Mouse (Mus musculus): ENCODE results near the gene Atp8a2.

Atp8a2 gene

DNA sequence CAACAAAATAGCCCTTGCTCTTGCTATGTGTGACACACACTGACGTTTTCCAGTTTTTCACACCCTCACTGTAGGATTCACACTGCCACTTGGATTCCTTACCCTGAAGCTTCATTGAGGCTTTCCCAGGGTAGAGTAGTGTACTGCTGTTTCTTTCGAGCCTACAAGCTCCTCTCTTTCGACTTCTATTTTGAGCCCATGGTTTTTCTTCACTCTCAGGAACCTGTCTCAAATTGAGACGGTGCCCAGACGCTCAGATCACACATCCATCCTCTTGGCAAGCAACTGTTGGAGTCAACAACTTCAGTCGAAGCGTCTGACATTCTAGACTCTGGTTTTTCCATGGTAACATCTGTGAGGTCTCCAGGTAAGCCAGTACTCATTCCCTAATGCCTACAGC is at the start of gene Atp8a2:
Gene Atp8a2, minus strand, starts transcription at position 296 of the 400 bp plus-strand sequence.
- DNase-seq (ENCODE audit: low spot score): no peak

DNA sequence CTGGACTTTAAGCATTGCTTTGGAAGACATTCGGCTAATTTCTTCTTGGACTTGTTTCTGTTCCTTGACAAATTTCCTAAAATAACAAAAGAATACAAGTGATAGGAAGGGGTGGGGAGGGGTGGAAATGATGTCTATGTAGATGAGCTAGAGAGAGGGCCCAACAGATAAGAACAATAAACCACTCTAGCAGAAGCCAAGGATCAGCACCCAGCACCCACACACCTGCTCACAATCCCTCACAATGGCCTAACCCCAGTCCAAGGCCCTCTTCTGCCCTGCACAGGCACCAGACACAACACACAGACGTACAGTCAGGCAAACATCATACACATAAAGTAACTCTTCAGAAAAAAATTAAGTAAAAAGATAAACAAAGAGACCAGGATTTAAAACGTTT is 41.6 kb upstream of the Atp8a2 start:
- DNase-seq (ENCODE audit: low spot score): no peak

DNA sequence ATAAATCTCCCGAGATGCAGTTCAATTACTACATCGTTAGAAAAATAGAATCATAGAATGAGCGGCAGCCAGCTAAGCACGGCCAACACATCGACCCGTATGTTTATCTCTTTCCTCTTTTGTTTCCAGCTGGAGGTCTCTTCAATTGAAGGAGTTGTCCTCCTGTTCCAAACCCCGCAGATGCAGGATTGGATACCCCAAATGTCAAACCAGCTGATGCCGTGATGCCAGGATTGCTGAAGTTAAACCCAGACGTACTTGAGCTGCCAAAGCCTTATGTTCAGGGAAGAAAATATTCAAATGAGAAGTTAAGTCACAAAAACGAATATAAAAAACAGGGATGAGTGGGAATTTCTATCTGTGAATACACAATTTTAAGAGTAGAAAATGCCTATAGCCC is 22.9 kb upstream of the Atp8a2 start:
- DNase-seq (ENCODE audit: low spot score): no peak

DNA sequence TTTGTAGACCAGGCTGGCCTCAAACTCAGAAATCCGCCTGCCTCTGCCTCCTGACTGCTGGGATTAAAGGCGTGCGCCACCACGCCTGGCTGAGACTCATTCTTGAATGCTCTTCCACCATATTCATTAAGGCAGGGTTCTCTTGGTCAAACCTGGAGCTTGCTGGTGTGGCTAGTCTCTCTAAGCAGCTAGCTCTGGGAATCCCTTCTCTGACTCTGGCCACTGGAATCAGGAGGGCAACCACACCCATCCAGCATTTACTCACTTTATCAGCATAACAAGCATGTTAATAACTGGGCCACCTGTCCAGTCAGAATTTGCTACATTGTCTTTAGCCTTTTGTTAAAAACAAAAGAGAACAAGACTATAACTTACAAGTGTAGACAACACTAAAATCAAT is 20.6 kb upstream of the Atp8a2 start:
- DNase-seq (ENCODE audit: low spot score): no peak

GRCm38 (mm10) chr14:60216125-60216524 is 19.1 kb upstream of the Atp8a2 start:
- DNase-seq (ENCODE audit: low spot score): no peak

GRCm38 (mm10) chr14:60215000-60215399 is 18.0 kb upstream of the Atp8a2 start:
- DNase-seq (ENCODE audit: low spot score): no peak

GRCm38 (mm10) chr14:60214040-60214439 is 17.1 kb upstream of the Atp8a2 start:
- no peak for DNase-seq (ENCODE audit: low spot score)

- DNase-seq (ENCODE audit: low spot score): no peak
These were observed 12.2 kb upstream of the Atp8a2 start for GRCm38 (mm10) chr14:60209166-60209565.

DNA sequence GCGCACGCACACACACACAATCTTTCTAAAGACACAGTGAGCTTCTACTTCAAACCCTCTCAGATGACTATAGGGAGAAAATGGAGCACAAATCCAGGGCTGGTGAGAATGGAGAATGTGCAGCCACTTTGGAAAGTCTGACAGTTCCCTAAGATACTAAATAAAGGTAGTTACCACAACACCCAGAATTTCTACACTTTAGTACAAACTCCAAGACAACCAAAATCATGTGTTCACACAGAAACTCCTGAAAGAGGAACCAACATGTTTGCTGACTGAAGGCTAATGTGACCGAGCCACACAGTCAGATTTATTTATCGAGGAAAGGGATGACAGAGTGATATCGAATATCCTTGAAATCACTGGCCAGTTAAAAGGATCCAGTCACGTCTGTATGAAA is 8.0 kb upstream of the Atp8a2 start:
- DNase-seq (ENCODE audit: low spot score): no peak

DNA sequence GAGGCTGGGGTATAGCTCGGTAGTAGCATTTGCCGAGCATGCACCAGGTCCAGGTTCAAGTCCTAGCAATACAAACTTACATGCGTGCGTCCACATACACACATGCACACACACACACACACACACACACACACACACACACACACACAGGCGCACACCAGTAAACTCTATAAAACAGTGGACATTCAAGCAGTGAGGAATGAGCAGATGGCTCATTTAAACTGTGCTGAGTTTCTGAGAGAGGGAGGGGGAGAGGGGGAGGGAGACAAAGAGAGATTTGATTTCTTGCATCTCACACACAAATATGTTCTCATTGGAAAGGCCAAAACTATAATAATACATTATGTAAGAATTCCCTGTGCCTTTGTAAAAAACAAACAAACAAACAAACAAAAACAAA is 980 bp downstream of the Atp8a2 start:
- DNase-seq (ENCODE audit: low spot score): no peak

- no peak for DNase-seq (ENCODE audit: low spot score)
These were observed 2.4 kb downstream of the Atp8a2 start for GRCm38 (mm10) chr14:60194606-60195005.

- no peak for DNase-seq (ENCODE audit: low spot score)
These were observed 7.2 kb downstream of the Atp8a2 start for GRCm38 (mm10) chr14:60189771-60190170.

GRCm38 (mm10) chr14:60188201-60188825 is 8.7 kb downstream of the Atp8a2 start:
- DNase-seq (ENCODE audit: low spot score): peak; percentile 44

DNA sequence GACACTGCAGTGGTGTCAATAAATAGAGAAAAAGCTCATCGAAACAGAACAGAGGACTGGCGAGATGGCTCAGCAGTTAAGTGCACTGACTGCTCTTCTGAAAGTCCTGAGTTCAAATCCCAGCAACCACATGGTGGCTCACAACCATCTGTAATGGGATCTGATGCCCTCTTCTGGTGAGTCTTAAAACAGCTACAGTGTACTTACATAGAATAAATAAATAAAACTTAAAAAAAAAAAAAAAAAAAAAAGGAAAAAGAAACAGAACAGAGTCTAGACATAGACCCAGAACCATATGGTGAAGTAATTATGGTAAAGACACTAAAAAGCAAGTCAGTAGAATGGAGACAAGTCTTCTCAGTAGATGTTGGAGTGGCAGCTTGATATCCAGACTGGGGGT is 15.7 kb downstream of the Atp8a2 start:
- DNase-seq (ENCODE audit: low spot score): no peak

DNA sequence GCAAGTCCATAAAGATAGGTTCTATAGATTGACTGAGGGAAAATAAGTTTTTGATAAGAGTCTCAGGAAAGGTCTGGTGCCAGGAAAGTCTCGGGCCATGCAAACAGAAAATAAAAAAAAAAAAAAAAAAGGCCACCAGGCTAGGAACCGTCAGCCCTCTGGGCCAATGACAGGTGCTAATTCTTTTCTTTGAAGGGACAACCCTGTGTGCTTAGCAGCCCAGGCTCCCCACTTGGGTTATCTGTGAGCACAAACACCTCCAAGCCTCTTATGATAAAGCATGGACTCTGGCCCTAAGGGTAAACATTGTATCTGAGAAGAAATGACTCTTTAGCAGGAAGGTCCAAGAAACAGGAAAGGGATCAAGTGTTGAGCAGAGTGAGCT is 18.4 kb downstream of the Atp8a2 start:
- DNase-seq (ENCODE audit: low spot score): no peak

DNA sequence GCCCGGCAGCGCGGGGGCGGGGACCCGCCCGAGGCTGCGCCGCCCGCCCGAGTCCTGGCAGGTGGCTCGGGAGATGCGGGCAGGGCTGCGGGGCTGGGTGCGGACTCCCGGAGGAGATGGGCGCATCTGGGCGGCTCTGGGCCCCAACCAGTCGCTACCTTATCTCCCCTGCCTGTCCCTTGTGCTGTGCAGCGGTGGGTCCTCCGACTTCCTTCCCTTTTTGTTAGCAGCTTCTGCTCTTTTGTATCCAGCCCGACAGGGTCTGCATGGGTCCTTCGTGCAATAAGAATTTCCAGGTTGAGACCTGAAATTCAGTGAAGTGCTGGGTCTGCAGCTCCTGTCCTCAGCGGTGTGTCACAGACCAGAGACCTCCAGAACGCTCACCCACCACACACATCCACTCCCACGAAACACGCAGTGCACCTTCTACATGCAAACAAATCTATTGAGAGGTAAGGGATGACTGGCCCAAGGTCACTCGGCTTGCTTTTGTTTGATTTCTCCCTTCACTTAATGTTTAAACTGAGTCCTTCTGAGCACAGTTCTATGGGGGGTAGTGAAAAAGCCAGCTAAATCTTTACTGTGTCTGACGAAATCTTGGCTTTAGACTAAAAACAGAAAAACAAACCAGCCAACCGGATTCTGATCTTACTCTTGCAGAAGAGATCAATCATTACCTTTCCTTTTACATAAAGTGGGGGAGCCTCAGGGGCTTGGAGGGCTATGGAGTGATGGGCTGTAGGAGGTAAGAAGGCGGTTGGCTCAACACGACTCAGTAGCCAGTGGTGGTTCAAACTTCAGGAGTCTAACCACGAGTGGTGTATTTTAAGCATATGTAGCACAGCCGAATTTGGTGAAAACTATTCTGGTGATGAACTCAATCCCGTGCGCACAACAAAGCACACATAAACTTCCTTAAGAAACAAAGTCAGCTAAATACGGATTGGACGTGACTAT is 19.1 kb downstream of the Atp8a2 start:
- DNase-seq (ENCODE audit: low spot score): no peak

- peak; percentile 51 for DNase-seq (ENCODE audit: low spot score)
These were observed 19.9 kb downstream of the Atp8a2 start for GRCm38 (mm10) chr14:60176891-60177613.

DNA sequence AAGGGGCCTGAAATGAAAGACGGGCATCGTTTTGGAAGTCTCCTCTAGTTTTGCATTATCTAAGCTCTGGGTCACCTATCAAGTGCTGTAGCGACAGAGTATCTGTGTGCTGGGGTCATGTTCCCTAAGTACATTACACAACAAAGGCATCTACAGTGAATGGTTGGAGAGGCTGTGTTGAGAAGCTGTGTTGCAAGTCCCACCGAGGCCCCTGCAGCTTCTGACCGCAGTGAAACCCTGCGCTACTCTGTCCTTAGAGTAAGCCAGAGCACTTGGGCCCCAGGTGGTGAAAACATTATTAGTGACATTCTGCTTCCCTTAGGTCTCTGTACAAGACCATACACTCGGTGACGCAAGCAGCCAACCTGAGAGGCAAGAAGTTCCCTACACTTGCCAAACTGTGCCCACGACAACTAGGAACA is 20.5 kb downstream of the Atp8a2 start:
- DNase-seq (ENCODE audit: low spot score): no peak

- DNase-seq (ENCODE audit: low spot score): no peak
These were observed 24.5 kb downstream of the Atp8a2 start for GRCm38 (mm10) chr14:60172286-60173055.

- no peak for DNase-seq (ENCODE audit: low spot score)
These were observed 26.0 kb downstream of the Atp8a2 start for GRCm38 (mm10) chr14:60170845-60171610.

DNA sequence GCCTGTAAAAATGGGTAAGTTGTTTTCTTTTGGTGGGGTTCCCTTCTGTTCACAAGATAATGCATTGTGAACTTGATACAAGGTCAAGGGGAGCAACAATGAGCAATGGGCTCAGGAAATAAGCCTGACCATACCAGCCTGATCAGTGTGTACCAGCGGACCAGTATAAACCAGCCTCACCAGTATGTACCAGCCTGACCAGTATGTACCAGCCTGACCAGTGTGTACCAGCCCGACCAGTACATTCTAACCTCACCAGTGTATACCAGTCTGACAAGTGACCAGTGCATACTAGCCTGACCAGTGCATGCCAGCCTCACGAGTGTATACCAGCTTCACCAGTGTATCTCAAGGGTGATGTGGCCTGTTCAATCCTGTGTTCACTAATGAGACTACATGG is 33.6 kb downstream of the Atp8a2 start:
- DNase-seq (ENCODE audit: low spot score): no peak
